Mouse (Mus musculus): ENCODE data around the gene Cep95. TPM values are rescaled to one million over a fixed set of nuclear protein-coding genes. Genes with fewer than 3 reads are reported as not detected.
"Not testable (repeated sequence)": the region's sequence is repeated elsewhere in the genome, so short reads cannot be mapped to it uniquely, and the experiment has no call there.

The Cep95 gene
- polyA plus RNA-seq, 1 experiment from 2014 or later, result 21.5 TPM

DNA sequence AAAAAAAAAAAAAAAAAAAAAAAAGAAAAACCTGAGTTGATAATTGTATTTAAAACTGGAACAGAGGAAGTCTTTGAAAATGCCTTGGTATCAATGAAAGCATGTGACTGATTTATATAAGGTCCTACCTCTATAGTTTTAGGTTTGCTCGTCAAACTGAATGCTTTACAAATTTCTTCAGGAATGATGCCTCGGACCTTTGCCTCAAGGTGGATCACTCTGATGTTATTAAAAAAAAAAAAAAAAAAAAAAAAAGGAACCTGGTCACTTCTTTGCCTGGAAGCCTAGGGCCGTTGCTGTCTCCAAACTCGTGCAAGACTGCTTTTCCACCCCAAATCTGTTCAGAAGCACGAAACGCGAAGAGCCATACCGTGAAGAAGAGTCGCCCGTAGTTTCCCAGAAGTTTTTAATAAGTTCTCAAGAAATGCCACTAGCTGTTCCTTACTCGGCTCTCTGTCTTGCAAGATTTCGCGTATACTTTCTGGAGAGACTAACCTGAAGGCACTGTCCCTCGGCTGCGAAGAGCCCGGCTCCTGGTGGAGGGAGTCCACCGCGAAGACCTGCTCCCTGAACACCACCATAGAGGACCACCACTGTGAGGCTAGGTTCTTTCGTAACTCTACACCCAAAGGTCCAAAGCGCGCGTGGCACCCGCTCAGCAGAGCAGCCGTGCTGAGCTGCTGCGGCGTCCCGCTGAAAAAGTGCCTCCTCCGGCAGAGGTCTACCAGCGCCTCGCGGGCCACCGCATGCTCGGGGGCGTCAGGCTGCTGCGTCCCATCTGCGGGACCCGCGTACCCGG lies 10.3 kb upstream of the Cep95 start:
- H3K9ac ChIP-seq, result peak overlapping the region; percentile 88
- peak overlapping the region; percentile 86 for H3K4me2 ChIP-seq (replicated peaks)
- peaks cover 51% of the 10 kb centered on the region for H3K36me3 ChIP-seq
- H3K9me3 ChIP-seq, result no peaks in the 10 kb centered on the region
- peak overlapping the region; percentile 86 for H3K27ac ChIP-seq
- no peak; the same call in none of the 2 replicates for ATAC-seq (ENCODE audit: low FRiP score, low read depth)
- no peaks in the 10 kb centered on the region for H3K27me3 ChIP-seq (replicated peaks)
- H3K4me3 ChIP-seq, result peak overlapping the region; percentile 77
- 0 out of 2 replicates have a peak, but pooled peaks cover 2% of the 10 kb centered on the region for H3K4me1 ChIP-seq
- 3% methylated on average over 39 of the region's 39 CpGs for WGBS

DNA sequence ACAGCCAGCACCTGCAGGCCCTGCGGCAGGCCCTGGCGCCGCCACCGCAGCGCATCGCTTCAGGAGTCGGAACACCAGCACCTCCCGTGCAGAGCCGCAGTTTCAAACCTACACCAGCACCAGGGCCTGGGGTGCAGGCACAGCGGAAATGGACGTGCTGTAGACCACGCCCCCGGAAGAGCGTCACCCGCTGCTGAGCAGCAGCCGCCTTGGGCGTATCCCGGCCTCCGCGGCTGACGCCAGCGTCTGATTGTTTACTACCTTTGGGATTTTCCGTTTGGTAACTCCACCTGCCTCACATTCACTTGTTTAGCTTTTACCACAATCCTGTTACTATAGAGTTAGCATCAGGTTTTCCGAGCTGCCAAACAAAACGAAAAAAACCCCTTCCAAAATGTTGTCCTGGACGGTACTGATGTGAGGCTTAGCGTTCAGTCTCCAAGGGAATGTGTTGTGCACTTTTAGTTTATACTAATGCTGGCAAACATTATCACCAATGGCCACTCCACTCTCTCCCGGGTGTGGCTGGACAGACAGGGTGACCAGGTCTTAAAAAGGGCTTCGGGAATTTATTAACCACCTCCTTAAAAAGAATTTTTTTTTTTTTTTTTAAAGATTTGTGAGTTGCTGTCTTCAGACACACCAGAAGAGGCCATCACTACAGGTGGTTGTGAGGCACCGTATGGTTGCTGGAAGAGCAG lies 9.5 kb upstream of the Cep95 start, which contains the start of gene Polg2:
TSS of gene Polg2 (minus strand) at position 150 of the 701 bp plus-strand sequence.
- Histone ChIP-seq H3K27me3 (replicated peaks) (no peaks in the 10 kb centered on the region), H3K9me3 (no peaks in the 10 kb centered on the region), H3K4me3 (peak within 1 kb of the TSS; percentile 77), H3K4me2 (replicated peaks) (peak within 1 kb of the TSS; percentile 86), H3K9ac (peak within 1 kb of the TSS; percentile 88), H3K36me3 (peaks cover 51% of the 10 kb centered on the region), H3K4me1 (0 out of 2 replicates have a peak, but pooled peaks cover 2% of the 10 kb centered on the region), H3K27ac (peak within 1 kb of the TSS; percentile 86)
- 2% methylated on average over 30 of the region's 30 CpGs for WGBS
- ATAC-seq (ENCODE audit: low FRiP score, low read depth), result peak; percentile 100

DNA sequence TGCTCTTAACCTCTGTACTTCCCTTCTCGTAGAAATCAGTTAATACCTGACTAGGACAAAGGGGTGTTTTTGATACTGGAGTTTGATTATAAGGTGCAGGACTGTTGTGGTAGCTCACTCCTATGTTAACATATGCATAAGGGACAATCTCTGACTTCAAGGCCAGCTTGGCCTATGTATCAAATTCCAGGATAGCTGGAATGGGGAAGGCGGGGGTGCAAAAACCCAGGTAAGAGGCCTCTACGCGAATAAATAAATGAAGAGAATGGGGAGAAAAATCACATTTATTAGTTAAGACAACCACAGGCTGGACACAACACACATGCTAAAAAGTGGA lies 9.0 kb upstream of the Cep95 start:
- Histone ChIP-seq H3K27ac (0 out of 2 replicates have a peak overlapping the region, but pooled peaks have one; percentile 86), H3K27me3 (replicated peaks) (no peaks in the 10 kb centered on the region), H3K9ac (no peak overlapping the region), H3K9me3 (no peaks in the 10 kb centered on the region), H3K36me3 (peaks cover 51% of the 10 kb centered on the region), H3K4me2 (replicated peaks) (peak overlapping the region; percentile 86), H3K4me1 (0 out of 2 replicates have a peak, but pooled peaks cover 2% of the 10 kb centered on the region), H3K4me3 (no peak overlapping the region)
- 74% methylated on average over 4 of the region's 4 CpGs for WGBS
- ATAC-seq (ENCODE audit: low FRiP score, low read depth), result no peak

DNA sequence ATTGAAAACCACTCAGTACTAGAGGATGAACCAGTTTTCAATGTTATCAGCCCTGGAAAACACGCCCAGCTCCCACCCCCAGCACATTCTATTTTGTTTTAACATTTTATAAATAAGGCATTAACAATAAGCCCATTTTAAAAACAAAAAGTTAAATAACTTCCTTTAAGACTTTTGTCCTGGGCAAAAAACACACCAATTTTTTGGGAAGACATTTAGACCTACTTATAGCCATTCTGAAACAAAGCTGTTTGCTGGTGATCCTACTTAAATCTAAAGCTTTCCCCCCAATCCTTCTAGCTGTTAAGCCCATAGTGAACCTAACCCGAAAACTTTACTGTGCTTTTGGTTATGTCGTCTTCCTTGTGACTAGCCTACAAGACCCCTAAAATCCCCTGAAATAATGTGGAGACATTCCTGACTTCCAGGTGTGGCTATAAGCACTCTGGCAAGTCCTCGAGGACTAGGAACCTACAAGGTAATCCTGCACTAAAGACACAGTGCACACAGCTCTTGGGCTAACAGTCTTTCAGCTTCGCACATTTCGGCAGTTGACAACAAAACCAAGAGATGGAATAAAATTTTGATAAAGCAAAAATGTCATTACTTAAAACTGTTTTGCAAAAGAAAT lies 8.3 kb upstream of the Cep95 start:
- Histone ChIP-seq H3K4me1 (peaks cover 6% of the 10 kb centered on the region), H3K36me3 (peaks cover 51% of the 10 kb centered on the region), H3K4me2 (replicated peaks) (no peak overlapping the region), H3K27me3 (replicated peaks) (no peaks in the 10 kb centered on the region), H3K27ac (no peak overlapping the region), H3K9ac (no peak overlapping the region), H3K9me3 (no peaks in the 10 kb centered on the region), H3K4me3 (no peak overlapping the region)
- no peak for ATAC-seq (ENCODE audit: low FRiP score, low read depth)
- WGBS, result 79% methylated on average over 6 of the region's 6 CpGs

DNA sequence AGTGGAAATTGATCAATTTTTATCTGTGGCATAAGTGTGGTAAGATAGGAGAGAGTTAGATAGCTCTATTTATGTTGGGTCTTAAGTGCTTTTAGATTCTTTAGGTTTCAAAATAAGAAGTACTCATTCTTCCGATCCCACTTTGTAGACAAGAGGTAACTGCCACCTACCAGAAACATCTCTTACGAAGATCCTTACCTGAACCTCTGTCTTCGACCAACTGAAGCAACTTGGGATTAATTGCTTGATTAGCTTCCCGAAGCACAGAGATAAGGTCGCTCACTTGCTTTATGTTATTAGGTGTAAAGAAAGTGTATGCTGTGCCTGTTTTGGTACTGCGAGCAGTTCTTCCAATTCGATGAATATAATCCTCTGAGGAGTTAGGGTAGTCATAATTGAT lies 6.8 kb upstream of the Cep95 start:
- Histone ChIP-seq H3K4me1 (peaks cover 13% of the 10 kb centered on the region), H3K36me3 (peaks cover 56% of the 10 kb centered on the region)
- not testable (repeated sequence) for ATAC-seq (ENCODE audit: low FRiP score, low read depth); H3K9me3 ChIP-seq; H3K9ac ChIP-seq; H3K27ac ChIP-seq; H3K27me3 ChIP-seq (replicated peaks); H3K4me3 ChIP-seq; H3K4me2 ChIP-seq (replicated peaks)
- 90% methylated on average over 7 of the region's 7 CpGs for WGBS

- H3K36me3 ChIP-seq, result peaks cover 56% of the 10 kb centered on the region
- 87% methylated on average over 9 of the region's 9 CpGs for WGBS
- no peak overlapping the region for H3K4me2 ChIP-seq (replicated peaks)
- no peaks in the 10 kb centered on the region for H3K27me3 ChIP-seq (replicated peaks)
- no peak overlapping the region for H3K27ac ChIP-seq
- H3K9me3 ChIP-seq, result no peaks in the 10 kb centered on the region
- H3K4me1 ChIP-seq, result peaks cover 13% of the 10 kb centered on the region
- ATAC-seq (ENCODE audit: low FRiP score, low read depth), result no peak
- no peak overlapping the region for H3K9ac ChIP-seq
- no peak overlapping the region for H3K4me3 ChIP-seq
Observed at GRCm38 (mm10) chr11:106782841-106783764, 5.9 kb upstream of the Cep95 start.

GRCm38 (mm10) chr11:106784476-106784875 lies 4.6 kb upstream of the Cep95 start:
- Histone ChIP-seq H3K27me3 (replicated peaks) (no peaks in the 10 kb centered on the region), H3K9me3 (no peaks in the 10 kb centered on the region), H3K4me1 (peaks cover 13% of the 10 kb centered on the region), H3K36me3 (peaks cover 56% of the 10 kb centered on the region), H3K9ac (no peak overlapping the region), H3K4me2 (replicated peaks) (no peak overlapping the region), H3K4me3 (no peak overlapping the region), H3K27ac (no peak overlapping the region)
- WGBS, result 93% methylated on average over 2 of the region's 2 CpGs
- no peak for ATAC-seq (ENCODE audit: low FRiP score, low read depth)

DNA sequence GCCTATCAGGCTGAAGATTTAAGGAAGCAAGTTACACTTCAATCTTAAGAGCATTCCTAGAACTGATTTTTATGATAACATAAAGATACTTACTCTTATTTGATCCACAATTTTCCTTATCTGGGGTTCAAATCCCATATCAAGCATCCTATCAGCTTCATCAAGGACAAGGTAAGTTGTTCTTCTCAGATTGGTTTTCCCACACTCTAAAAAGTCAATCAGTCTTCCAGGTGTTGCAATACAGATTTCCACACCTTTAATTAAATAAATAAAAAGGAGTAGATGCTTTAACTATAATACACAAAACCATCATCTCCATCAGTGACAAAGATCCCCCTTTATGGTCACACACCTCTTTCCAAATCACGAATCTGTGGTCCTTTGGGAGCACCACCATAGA lies 4.0 kb upstream of the Cep95 start:
- H3K4me1 ChIP-seq, result peaks cover 13% of the 10 kb centered on the region
- H3K27ac ChIP-seq, result no peak overlapping the region
- H3K9me3 ChIP-seq, result no peaks in the 10 kb centered on the region
- no peaks in the 10 kb centered on the region for H3K27me3 ChIP-seq (replicated peaks)
- H3K4me3 ChIP-seq, result no peak overlapping the region
- WGBS, result 90% methylated on average over 1 of the region's 1 CpGs
- H3K36me3 ChIP-seq, result peaks cover 54% of the 10 kb centered on the region
- no peak overlapping the region for H3K4me2 ChIP-seq (replicated peaks)
- no peak for ATAC-seq (ENCODE audit: low FRiP score, low read depth)
- H3K9ac ChIP-seq, result no peak overlapping the region

GRCm38 (mm10) chr11:106787131-106788025 lies 1.7 kb upstream of the Cep95 start:
- peak overlapping the region; percentile 97 for H3K27ac ChIP-seq
- ATAC-seq (ENCODE audit: low FRiP score, low read depth), result 0 out of 2 replicates have a peak, but pooled peaks have one; percentile 5
- peak overlapping the region; percentile 84 for H3K4me2 ChIP-seq (replicated peaks)
- H3K27me3 ChIP-seq (replicated peaks), result no peaks in the 10 kb centered on the region
- peaks cover 13% of the 10 kb centered on the region for H3K4me1 ChIP-seq
- H3K4me3 ChIP-seq, result peak overlapping the region; percentile 91
- H3K9me3 ChIP-seq, result no peaks in the 10 kb centered on the region
- H3K36me3 ChIP-seq, result peaks cover 42% of the 10 kb centered on the region
- under 1% methylated on average over 65 of the region's 65 CpGs for WGBS
- H3K9ac ChIP-seq, result peak overlapping the region; percentile 99

- peaks cover 41% of the 10 kb centered on the region for H3K36me3 ChIP-seq
- ATAC-seq (ENCODE audit: low FRiP score, low read depth), result peak; percentile 79
Observed at GRCm38 (mm10) chr11:106788026-106788774, 852 bp upstream of the Cep95 start.

More at GRCm38 (mm10) chr11:106788026-106788774, 852 bp upstream of the Cep95 start:
- WGBS, result under 1% methylated on average over 79 of the region's 79 CpGs
- Histone ChIP-seq H3K4me3 (peak overlapping the region; percentile 91), H3K4me2 (replicated peaks) (peak overlapping the region; percentile 75), H3K4me1 (peaks cover 11% of the 10 kb centered on the region), H3K9me3 (no peaks in the 10 kb centered on the region), H3K9ac (peak overlapping the region; percentile 99), H3K27me3 (replicated peaks) (no peaks in the 10 kb centered on the region), H3K27ac (peak overlapping the region; percentile 97)

Data from neural tube, embryonic 12.5 days (tissue).